Mouse (Mus musculus): ENCODE data around the gene Ntn5. TPM values are rescaled to one million over a fixed set of nuclear protein-coding genes. Genes with fewer than 3 reads are reported as not detected.

Ntn5 gene
- polyA plus RNA-seq, 1 experiment from 2014 or later, result not detected

GRCm38 (mm10) chr7:45665303-45666138 is 18.3 kb upstream of the Ntn5 start:
- Histone ChIP-seq H3K27me3 (no peaks in the 10 kb centered on the region; the same call in 1 of the 2 replicates), H3K4me2 (no peak overlapping the region), H3K9me3 (replicated peaks) (no peaks in the 10 kb centered on the region; the same call in 1 of the 2 replicates), H3K36me3 (ENCODE audit: poor library complexity, severe bottlenecking) (no peaks in the 10 kb centered on the region), H3K4me1 (no peaks in the 10 kb centered on the region), H3K4me3 (no peak overlapping the region), H3K9ac (no peak overlapping the region), H3K27ac (no peak overlapping the region)
- no peak for ATAC-seq
- WGBS, result 67% methylated on average over 13 of the region's 13 CpGs

DNA sequence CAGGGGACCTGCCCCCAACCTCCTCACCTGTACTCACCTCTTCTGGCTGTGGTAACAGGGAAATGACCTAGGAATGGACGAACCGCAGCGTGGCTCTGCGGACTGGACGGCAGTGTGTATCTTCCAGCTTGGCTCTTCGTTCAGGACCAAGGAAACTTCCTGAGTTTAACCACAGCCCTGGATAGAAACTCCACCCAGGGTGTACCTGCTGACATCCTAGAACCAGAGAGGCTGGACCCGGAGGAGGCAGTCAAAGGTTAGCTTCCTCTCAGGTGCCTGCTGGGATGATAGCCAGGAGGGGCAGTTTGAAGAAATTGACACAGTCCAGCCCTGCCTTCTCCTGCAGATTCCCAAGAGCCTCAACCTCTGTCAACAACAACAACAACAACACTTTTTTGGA is 17.7 kb upstream of the Ntn5 start, which contains the start of gene Fut2:
Gene Fut2 (minus strand): TSS at position 234 of the 400 bp plus-strand sequence.
- 85% methylated on average over 7 of the region's 7 CpGs for WGBS
- no peak within 1 kb of the TSS for H3K27ac ChIP-seq
- H3K9ac ChIP-seq, result no peak within 1 kb of the TSS

DNA sequence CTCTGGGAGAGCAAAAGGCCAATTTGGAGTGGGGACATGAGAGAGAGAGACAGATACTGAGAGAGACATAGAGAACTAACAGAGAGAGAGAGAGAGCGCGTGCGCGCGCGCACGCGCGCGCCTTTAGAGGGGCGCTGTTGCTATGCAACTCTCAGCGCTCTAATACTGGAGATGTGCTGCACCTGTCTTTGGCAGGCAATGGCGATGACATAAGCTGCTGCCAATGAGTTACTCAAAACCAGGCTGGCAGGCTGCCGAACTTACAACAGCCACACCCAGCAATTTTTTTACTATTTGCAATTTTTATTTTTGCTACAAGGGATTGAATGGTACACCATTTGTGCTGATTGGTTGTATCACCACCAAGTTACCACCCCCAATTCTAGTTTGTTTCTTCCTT is 16.1 kb upstream of the Ntn5 start:
- WGBS, result 79% methylated on average over 14 of the region's 14 CpGs

More for the DNA sequence above, 17.7 kb upstream of the Ntn5 start, which contains the start of gene Fut2:
- H3K27me3 ChIP-seq, result no peaks in the 10 kb centered on the region; the same call in 1 of the 2 replicates
- H3K4me3 ChIP-seq, result no peak within 1 kb of the TSS
- ATAC-seq, result no peak
- no peaks in the 10 kb centered on the region for H3K36me3 ChIP-seq (ENCODE audit: poor library complexity, severe bottlenecking)
- no peaks in the 10 kb centered on the region for H3K4me1 ChIP-seq
- H3K4me2 ChIP-seq, result no peak within 1 kb of the TSS
- no peaks in the 10 kb centered on the region; the same call in 1 of the 2 replicates for H3K9me3 ChIP-seq (replicated peaks)

GRCm38 (mm10) chr7:45668921-45669320 is 14.9 kb upstream of the Ntn5 start:
- 95% methylated on average over 9 of the region's 9 CpGs for WGBS

More for the DNA sequence above, 16.1 kb upstream of the Ntn5 start:
- Histone ChIP-seq H3K9me3 (replicated peaks) (no peaks in the 10 kb centered on the region; the same call in 1 of the 2 replicates), H3K4me1 (no peaks in the 10 kb centered on the region), H3K9ac (no peak overlapping the region), H3K4me2 (no peak overlapping the region), H3K27ac (no peak overlapping the region), H3K4me3 (no peak overlapping the region), H3K27me3 (no peaks in the 10 kb centered on the region; the same call in 1 of the 2 replicates), H3K36me3 (ENCODE audit: poor library complexity, severe bottlenecking) (no peaks in the 10 kb centered on the region)
- no peak for ATAC-seq

DNA sequence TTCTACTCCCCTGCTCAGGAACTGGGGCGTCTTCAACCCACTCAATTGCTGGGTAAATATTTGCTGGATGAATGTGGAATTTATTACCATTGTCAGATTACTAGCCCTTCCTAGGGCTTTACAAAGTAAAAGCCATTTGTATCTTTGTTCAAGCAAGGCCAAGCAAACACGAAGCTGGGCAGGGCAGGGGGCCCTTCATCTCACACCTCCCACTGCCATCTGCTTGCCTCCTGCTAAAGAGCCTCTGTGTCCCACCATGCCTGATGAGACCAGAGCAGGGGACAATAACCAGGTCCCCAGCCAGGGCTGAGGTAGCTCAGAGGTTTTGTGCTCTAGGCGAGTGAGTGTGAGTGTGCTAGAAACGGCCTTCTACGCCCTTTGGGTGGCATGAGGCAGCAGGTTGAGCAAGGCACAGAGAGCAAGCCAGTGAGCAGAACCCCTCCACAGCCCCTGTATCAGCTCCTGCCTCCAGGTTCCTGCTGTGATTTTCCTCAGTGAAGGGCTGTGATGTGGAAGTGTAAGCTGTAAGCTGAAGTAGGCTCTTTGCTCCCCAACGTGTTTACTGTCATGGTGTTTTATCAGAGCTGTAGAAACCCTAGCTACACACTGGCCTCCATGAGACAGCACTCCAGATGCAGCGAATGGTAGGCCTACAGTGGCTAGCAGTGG is 6.1 kb upstream of the Ntn5 start:
- 82% methylated on average over 7 of the region's 7 CpGs for WGBS
- Histone ChIP-seq H3K27ac (no peak overlapping the region), H3K4me3 (no peak overlapping the region), H3K9me3 (replicated peaks) (no peaks in the 10 kb centered on the region), H3K36me3 (ENCODE audit: poor library complexity, severe bottlenecking) (no peaks in the 10 kb centered on the region), H3K9ac (no peak overlapping the region), H3K27me3 (no peaks in the 10 kb centered on the region), H3K4me2 (no peak overlapping the region), H3K4me1 (0 out of 2 replicates have a peak, but pooled peaks cover 5% of the 10 kb centered on the region)
- ATAC-seq, result no peak

More at GRCm38 (mm10) chr7:45668921-45669320, 14.9 kb upstream of the Ntn5 start:
- Histone ChIP-seq H3K9me3 (replicated peaks) (no peaks in the 10 kb centered on the region; the same call in 1 of the 2 replicates), H3K4me1 (no peaks in the 10 kb centered on the region), H3K36me3 (ENCODE audit: poor library complexity, severe bottlenecking) (no peaks in the 10 kb centered on the region), H3K4me2 (no peak overlapping the region), H3K9ac (no peak overlapping the region), H3K27me3 (no peaks in the 10 kb centered on the region; the same call in 1 of the 2 replicates), H3K27ac (no peak overlapping the region), H3K4me3 (no peak overlapping the region)
- no peak for ATAC-seq

DNA sequence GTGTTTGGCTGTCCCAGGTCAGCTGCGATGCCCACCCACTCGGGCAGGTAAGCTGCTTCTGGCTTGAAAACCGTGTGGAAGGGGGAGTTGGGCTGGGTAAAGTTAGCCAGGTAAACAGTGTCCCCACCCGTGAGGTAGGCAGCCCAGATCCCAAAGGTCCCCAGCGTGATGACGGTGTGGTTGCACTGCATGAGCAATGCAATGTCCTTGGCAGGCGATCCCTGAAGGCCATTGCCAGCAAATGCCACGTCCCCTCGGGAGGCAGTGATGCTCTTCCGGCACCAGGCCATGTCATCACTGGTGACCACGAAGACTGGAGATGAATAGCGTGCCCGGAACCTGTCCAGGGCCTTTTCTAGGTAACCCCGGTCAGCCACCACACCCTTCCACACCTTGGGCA is 5.3 kb upstream of the Ntn5 start:
- no peak overlapping the region for H3K27ac ChIP-seq
- no peaks in the 10 kb centered on the region for H3K36me3 ChIP-seq (ENCODE audit: poor library complexity, severe bottlenecking)
- H3K4me1 ChIP-seq, result 0 out of 2 replicates have a peak, but pooled peaks cover 5% of the 10 kb centered on the region
- H3K27me3 ChIP-seq, result no peaks in the 10 kb centered on the region
- H3K9ac ChIP-seq, result no peak overlapping the region
- no peak overlapping the region for H3K4me3 ChIP-seq
- no peaks in the 10 kb centered on the region for H3K9me3 ChIP-seq (replicated peaks)
- WGBS, result 94% methylated on average over 14 of the region's 14 CpGs
- H3K4me2 ChIP-seq, result no peak overlapping the region
- ATAC-seq, result no peak

GRCm38 (mm10) chr7:45679966-45680621 is 3.7 kb upstream of the Ntn5 start:
- Histone ChIP-seq H3K4me3 (no peak overlapping the region), H3K4me2 (no peak overlapping the region), H3K27ac (no peak overlapping the region), H3K9ac (no peak overlapping the region), H3K27me3 (no peaks in the 10 kb centered on the region), H3K36me3 (ENCODE audit: poor library complexity, severe bottlenecking) (no peaks in the 10 kb centered on the region), H3K9me3 (replicated peaks) (no peaks in the 10 kb centered on the region), H3K4me1 (0 out of 2 replicates have a peak, but pooled peaks cover 5% of the 10 kb centered on the region)
- ATAC-seq, result no peak
- WGBS, result 73% methylated on average over 14 of the region's 14 CpGs

- ATAC-seq, result no peak
- Histone ChIP-seq H3K27me3 (no peaks in the 10 kb centered on the region), H3K27ac (no peak overlapping the region), H3K9me3 (replicated peaks) (no peaks in the 10 kb centered on the region), H3K4me1 (0 out of 2 replicates have a peak, but pooled peaks cover 5% of the 10 kb centered on the region), H3K4me3 (no peak overlapping the region), H3K9ac (no peak overlapping the region; the same call in 1 of the 2 replicates), H3K4me2 (no peak overlapping the region), H3K36me3 (ENCODE audit: poor library complexity, severe bottlenecking) (no peaks in the 10 kb centered on the region)
- 86% methylated on average over 8 of the region's 8 CpGs for WGBS
Observed at GRCm38 (mm10) chr7:45681046-45681736, 2.6 kb upstream of the Ntn5 start.

- ATAC-seq, result peak; percentile 91
- Histone ChIP-seq H3K4me1 (0 out of 2 replicates have a peak, but pooled peaks cover 5% of the 10 kb centered on the region), H3K9ac (no peak overlapping the region), H3K36me3 (ENCODE audit: poor library complexity, severe bottlenecking) (no peaks in the 10 kb centered on the region), H3K9me3 (replicated peaks) (no peaks in the 10 kb centered on the region), H3K4me2 (peak overlapping the region; percentile 40), H3K27me3 (no peaks in the 10 kb centered on the region), H3K27ac (peak overlapping the region; percentile 26), H3K4me3 (no peak overlapping the region)
- 29% methylated on average over 14 of the region's 14 CpGs for WGBS
Observed at GRCm38 (mm10) chr7:45682144-45683126, 1.4 kb upstream of the Ntn5 start.

DNA sequence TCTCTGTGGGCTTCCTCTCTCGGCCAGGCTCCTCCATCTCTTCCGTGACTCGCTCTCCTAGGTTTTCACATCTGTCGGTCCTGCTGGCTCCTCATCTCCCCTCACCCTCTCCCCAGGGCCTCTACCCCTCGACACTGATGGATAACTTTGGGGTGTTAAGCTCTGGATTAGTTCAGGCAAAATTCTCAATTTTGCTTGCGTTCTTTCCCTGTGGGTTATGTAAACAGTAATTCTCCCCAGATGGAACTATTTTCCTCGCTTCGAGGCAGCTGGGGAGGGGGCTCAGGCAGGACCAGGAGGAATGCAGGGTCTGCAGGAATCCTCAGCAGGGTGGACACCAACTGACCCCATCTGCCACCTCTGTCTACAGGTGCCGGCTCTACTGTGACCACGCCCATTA is 2.0 kb downstream of the Ntn5 start:
- Histone ChIP-seq H3K27ac (no peak overlapping the region), H3K4me1 (0 out of 2 replicates have a peak, but pooled peaks cover 5% of the 10 kb centered on the region), H3K9me3 (replicated peaks) (no peaks in the 10 kb centered on the region), H3K9ac (no peak overlapping the region), H3K36me3 (ENCODE audit: poor library complexity, severe bottlenecking) (no peaks in the 10 kb centered on the region), H3K27me3 (no peaks in the 10 kb centered on the region), H3K4me3 (no peak overlapping the region), H3K4me2 (no peak overlapping the region)
- WGBS, result 70% methylated on average over 10 of the region's 10 CpGs
- ATAC-seq, result no peak
